Mouse (Mus musculus): ENCODE data around the gene Rab40c. TPM values are rescaled to one million over a fixed set of nuclear protein-coding genes. Genes with fewer than 3 reads are reported as not detected.

The Rab40c gene
- polyA plus RNA-seq, 1 experiment from 2014 or later, result 19.3 TPM

DNA sequence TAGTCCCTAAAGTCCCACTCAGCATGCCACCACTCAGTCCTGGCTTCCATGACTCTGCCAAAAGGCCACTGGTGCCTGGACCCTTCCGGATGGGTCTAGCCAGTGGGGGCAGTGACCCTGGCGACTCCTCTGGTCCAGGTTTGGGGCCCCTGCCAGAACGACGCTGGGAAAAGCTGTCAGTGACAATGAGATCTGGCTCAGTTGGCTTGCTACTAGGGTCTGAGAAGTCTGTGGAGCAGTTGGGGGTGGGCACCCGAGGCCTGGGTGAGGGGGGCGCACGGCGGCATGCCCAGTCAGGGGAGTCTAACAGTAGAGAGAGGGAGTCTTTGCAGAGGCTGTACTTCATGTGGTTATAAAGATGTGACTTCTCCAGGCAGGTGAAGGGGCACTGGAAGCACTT lies 28.5 kb upstream of the Rab40c start:
- no peak for TF ChIP-seq EP300 (IDR thresholded peaks at IDR 0.05)
- no peak for TF ChIP-seq CTCF (IDR thresholded peaks at IDR 0.05)
- WGBS, result 71% methylated on average over 8 of the region's 8 CpGs
- Histone ChIP-seq H3K4me1 (ENCODE audit: insufficient read depth, low read depth, low read length) (peaks cover 2% of the 10 kb centered on the region; the same call in 1 of the 2 replicates), H3K9ac (replicated peaks; ENCODE audit: low read depth) (no peak overlapping the region), H3K4me2 (replicated peaks; ENCODE audit: low read depth, low read length) (no peak overlapping the region), H3K4me3 (ENCODE audit: low read depth, low read length) (no peak overlapping the region), H3K27me3 (replicated peaks; ENCODE audit: insufficient read depth, low read length) (peaks cover 14% of the 10 kb centered on the region; the same call in 1 of the 2 replicates), H3K9me3 (ENCODE audit: low read length) (no peaks in the 10 kb centered on the region), H3K27ac (ENCODE audit: low read length) (no peak overlapping the region), H3K36me3 (ENCODE audit: insufficient read depth, low read length) (no peaks in the 10 kb centered on the region)
- DNase-seq (ENCODE audit: low spot score) (no peak), ATAC-seq (no peak)

DNA sequence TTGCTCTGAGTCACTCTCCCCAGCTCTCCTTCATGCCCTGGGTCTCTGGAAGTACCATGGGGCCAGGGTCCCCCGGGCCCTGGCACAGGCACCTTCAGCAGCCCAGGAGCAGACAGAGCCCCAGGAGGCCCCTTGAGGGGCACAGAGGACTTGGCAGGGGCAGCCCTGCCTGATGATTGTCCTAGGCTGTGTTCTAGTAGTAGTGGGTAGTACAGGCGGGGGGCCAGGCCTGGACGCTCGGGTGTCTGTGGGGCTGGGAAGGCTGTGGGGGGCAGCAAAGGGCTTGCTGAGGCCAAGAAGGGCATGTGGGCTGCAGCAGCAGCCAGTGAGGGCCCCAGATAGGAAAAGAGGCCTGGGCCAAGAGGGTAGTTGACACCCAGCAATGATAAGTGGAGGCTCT lies 28.0 kb upstream of the Rab40c start:
- H3K4me1 ChIP-seq (ENCODE audit: insufficient read depth, low read depth, low read length), result peaks cover 2% of the 10 kb centered on the region; the same call in 1 of the 2 replicates
- H3K36me3 ChIP-seq (ENCODE audit: insufficient read depth, low read length), result no peaks in the 10 kb centered on the region
- peaks cover 11% of the 10 kb centered on the region; the same call in 1 of the 2 replicates for H3K27me3 ChIP-seq (replicated peaks; ENCODE audit: insufficient read depth, low read length)
- H3K9ac ChIP-seq (replicated peaks; ENCODE audit: low read depth), result no peak overlapping the region
- no peak overlapping the region for H3K4me2 ChIP-seq (replicated peaks; ENCODE audit: low read depth, low read length)
- H3K27ac ChIP-seq (ENCODE audit: low read length), result no peak overlapping the region
- no peak overlapping the region for H3K4me3 ChIP-seq (ENCODE audit: low read depth, low read length)
- DNase-seq (ENCODE audit: low spot score), result no peak
- ATAC-seq, result no peak
- 79% methylated on average over 4 of the region's 4 CpGs for WGBS
- no peaks in the 10 kb centered on the region for H3K9me3 ChIP-seq (ENCODE audit: low read length)
- no peak for TF ChIP-seq EP300 (IDR thresholded peaks at IDR 0.05)
- TF ChIP-seq CTCF (IDR thresholded peaks at IDR 0.05), result no peak

DNA sequence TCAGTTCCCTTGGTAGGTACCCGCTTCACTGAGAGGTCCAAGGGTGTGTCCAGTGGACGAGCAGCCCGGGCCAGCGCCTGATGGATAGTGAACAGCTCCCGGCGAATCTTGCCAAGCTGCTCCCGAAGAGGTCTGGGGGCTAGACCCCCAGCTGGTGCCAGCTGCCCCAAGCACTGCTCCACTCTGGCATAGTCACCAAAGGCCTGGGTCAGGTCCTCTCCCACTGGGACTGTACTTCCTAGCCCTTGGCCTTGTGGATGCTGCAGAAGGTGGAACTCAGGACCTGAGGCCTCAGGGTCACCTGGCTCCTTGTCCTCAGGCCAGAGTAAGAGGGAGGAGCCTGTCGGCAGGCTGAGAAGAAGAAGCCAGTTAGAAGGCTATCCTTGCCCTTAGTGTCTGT lies 27.4 kb upstream of the Rab40c start:
- no peak for ATAC-seq
- Histone ChIP-seq H3K4me3 (ENCODE audit: low read depth, low read length) (no peak overlapping the region), H3K27me3 (replicated peaks; ENCODE audit: insufficient read depth, low read length) (peaks cover 4% of the 10 kb centered on the region; the same call in 1 of the 2 replicates), H3K27ac (ENCODE audit: low read length) (no peak overlapping the region), H3K4me2 (replicated peaks; ENCODE audit: low read depth, low read length) (no peak overlapping the region), H3K4me1 (ENCODE audit: insufficient read depth, low read depth, low read length) (peaks cover 2% of the 10 kb centered on the region; the same call in 1 of the 2 replicates), H3K9me3 (ENCODE audit: low read length) (no peaks in the 10 kb centered on the region), H3K36me3 (ENCODE audit: insufficient read depth, low read length) (no peaks in the 10 kb centered on the region), H3K9ac (replicated peaks; ENCODE audit: low read depth) (no peak overlapping the region)
- TF ChIP-seq CTCF (IDR thresholded peaks at IDR 0.05) (no peak), EP300 (IDR thresholded peaks at IDR 0.05) (no peak)
- DNase-seq (ENCODE audit: low spot score), result no peak
- 71% methylated on average over 8 of the region's 8 CpGs for WGBS

DNA sequence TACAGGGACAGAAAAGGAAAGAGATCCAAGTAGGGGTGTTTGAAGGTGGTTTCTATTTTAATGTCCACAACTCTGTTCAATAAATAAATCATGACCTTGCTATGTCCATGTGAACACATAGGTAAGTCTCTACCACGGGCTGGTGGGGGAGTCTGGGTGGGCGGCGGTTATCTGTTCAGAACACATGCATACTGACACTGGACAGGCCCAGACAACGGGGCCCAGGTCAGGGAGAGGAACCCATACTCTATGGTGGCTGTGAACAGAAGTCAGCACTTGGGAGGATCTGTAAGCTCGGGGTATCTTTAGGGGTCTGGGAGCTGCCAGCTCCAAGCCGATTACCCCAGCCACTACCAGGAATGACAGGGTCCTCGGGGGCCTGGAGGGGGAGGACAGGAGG lies 26.8 kb upstream of the Rab40c start:
- Histone ChIP-seq H3K27ac (ENCODE audit: low read length) (no peak overlapping the region), H3K9ac (replicated peaks; ENCODE audit: low read depth) (no peak overlapping the region), H3K36me3 (ENCODE audit: insufficient read depth, low read length) (no peaks in the 10 kb centered on the region), H3K27me3 (replicated peaks; ENCODE audit: insufficient read depth, low read length) (0 out of 2 replicates have a peak, but pooled peaks cover 4% of the 10 kb centered on the region), H3K9me3 (ENCODE audit: low read length) (no peaks in the 10 kb centered on the region), H3K4me2 (replicated peaks; ENCODE audit: low read depth, low read length) (no peak overlapping the region), H3K4me1 (ENCODE audit: insufficient read depth, low read depth, low read length) (peaks cover 1% of the 10 kb centered on the region; the same call in 1 of the 2 replicates), H3K4me3 (ENCODE audit: low read depth, low read length) (no peak overlapping the region)
- TF ChIP-seq CTCF (IDR thresholded peaks at IDR 0.05), result no peak
- no peak for TF ChIP-seq EP300 (IDR thresholded peaks at IDR 0.05)
- no peak for ATAC-seq
- 73% methylated on average over 7 of the region's 7 CpGs for WGBS
- no peak for DNase-seq (ENCODE audit: low spot score)

DNA sequence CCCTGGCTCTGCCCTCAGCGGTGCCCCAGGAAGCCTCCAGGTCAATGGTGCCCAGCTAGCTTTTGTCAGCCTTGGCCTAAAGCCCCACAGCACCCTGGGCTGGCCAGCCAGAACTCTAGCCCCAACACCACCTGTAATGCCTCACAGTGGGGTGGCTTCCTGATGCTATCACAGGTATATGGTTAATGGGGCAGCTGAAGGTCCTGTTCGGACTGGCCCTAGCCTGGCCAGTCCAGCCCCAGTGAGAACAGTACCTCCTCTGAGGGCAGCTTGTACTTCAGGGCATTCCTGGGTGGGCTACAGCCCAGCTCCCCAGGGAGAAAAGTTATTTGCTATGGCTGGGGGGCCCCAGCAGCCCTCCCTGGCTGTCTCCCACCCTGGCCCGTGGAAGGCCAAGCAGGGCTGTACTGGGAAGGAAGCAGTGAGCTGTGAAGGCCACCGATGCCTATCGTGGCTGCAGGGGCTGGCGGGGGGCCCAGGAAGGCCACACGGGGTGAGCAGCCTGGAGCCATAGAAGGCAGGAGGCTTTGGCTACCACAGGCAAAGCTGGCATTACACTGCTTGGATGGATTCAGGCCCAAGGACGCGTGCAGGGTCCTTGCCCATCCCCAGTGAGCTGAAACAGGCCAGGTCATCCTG lies 26.1 kb upstream of the Rab40c start:
- Histone ChIP-seq H3K27me3 (replicated peaks; ENCODE audit: insufficient read depth, low read length) (0 out of 2 replicates have a peak, but pooled peaks cover 2% of the 10 kb centered on the region), H3K9ac (replicated peaks; ENCODE audit: low read depth) (no peak overlapping the region), H3K4me1 (ENCODE audit: insufficient read depth, low read depth, low read length) (peaks cover 6% of the 10 kb centered on the region; the same call in 1 of the 2 replicates), H3K27ac (ENCODE audit: low read length) (no peak overlapping the region), H3K9me3 (ENCODE audit: low read length) (no peaks in the 10 kb centered on the region), H3K4me2 (replicated peaks; ENCODE audit: low read depth, low read length) (no peak overlapping the region), H3K4me3 (ENCODE audit: low read depth, low read length) (no peak overlapping the region), H3K36me3 (ENCODE audit: insufficient read depth, low read length) (no peaks in the 10 kb centered on the region)
- TF ChIP-seq CTCF (IDR thresholded peaks at IDR 0.05) (no peak), EP300 (IDR thresholded peaks at IDR 0.05) (no peak)
- WGBS, result 73% methylated on average over 9 of the region's 9 CpGs
- DNase-seq (ENCODE audit: low spot score) (no peak), ATAC-seq (no peak)

DNA sequence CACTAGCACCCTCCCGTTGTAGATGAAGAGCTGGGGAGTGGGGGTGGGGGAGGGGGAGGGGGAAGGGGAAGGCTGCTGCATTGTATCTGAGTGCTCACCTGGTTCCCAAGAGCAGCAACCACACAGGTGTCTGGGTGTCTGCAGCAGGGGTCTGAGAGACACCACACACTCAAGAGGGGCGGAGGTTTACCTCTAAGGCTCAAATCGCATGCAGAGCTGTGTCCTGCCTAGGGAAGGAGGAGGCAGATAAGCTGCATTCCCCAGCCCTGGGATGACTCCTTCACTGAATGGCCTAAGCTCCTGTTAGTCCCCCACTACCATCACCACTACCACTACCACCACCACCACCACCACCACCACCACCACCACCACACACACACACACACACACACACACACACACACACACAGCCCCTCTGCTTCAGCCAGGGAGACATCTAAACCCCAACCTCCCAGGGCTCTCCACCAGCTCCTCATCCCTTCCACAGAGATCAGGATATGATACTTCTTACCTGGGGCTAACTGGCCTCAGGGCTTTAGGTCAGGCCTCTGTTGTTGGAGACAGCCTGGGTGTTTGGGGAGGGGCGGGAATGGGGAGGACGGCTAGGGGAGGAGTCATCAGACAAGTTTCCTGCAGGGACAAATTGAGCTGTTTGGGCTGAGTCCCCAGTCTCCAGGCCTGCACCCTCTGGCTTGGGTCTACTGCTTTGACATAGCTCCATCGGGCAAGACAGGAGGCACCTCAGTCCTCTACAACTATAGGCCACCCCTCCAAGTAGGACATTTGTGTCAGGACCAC lies 25.0 kb upstream of the Rab40c start, which contains the start of the genes Pigq and Nhlrc4:
Gene Pigq (minus strand): TSS at position 571 of the 798 bp plus-strand sequence.
Gene Nhlrc4 (minus strand): TSS at position 596 of the 798 bp plus-strand sequence.
- WGBS, result 35% methylated on average over 5 of the region's 6 CpGs

More for the DNA sequence above, 25.0 kb upstream of the Rab40c start, which contains the start of the genes Pigq and Nhlrc4:
- no peak for TF ChIP-seq CTCF (IDR thresholded peaks at IDR 0.05)
- no peak for TF ChIP-seq EP300 (IDR thresholded peaks at IDR 0.05)
- Histone ChIP-seq H3K9me3 (ENCODE audit: low read length) (no peaks in the 10 kb centered on the region), H3K27me3 (replicated peaks; ENCODE audit: insufficient read depth, low read length) (no peaks in the 10 kb centered on the region), H3K36me3 (ENCODE audit: insufficient read depth, low read length) (no peaks in the 10 kb centered on the region), H3K4me3 (ENCODE audit: low read depth, low read length) (no peak within 1 kb of the TSS), H3K27ac (ENCODE audit: low read length) (no peak within 1 kb of the TSS), H3K4me1 (ENCODE audit: insufficient read depth, low read depth, low read length) (peaks cover 8% of the 10 kb centered on the region; the same call in 1 of the 2 replicates), H3K9ac (replicated peaks; ENCODE audit: low read depth) (no peak within 1 kb of the TSS), H3K4me2 (replicated peaks; ENCODE audit: low read depth, low read length) (no peak within 1 kb of the TSS)
- no peak for DNase-seq (ENCODE audit: low spot score)
- no peak for ATAC-seq

Data from lung, postnatal 0 days (tissue).